Comparison of ENCODE assay signal across 8 mouse cellular contexts in genomic region chr16:36071450-36072379, GRCm38 (mm10). TPM values are rescaled to one million over a fixed set of nuclear protein-coding genes. Genes with fewer than 3 reads are reported as not detected.
DNase-seq lines count a peak whose midpoint lies in the region; ATAC-seq and TF ChIP-seq lines count a peak whose summit lies in the region.

TSS of gene Fam162a (minus strand) at chr16:36071594.
TSS of gene Ccdc58 (plus strand) at chr16:36071685.

- peak within 1 kb of the TSS; percentile 84 for H3K4me3 ChIP-seq in gastrocnemius, adult 2 months
- H3K4me3 ChIP-seq in hindbrain, postnatal 0 days (ENCODE audit: low read length): peak within 1 kb of the TSS; percentile 85
- peak within 1 kb of the TSS; percentile 61 for H3K4me3 ChIP-seq in left cerebral cortex, adult 2 months

- under 1% methylated on average over 80 of the region's 81 CpGs for WGBS in hindbrain, postnatal 0 days

- H3K4me2 ChIP-seq in hindbrain, postnatal 0 days (ENCODE audit: low read depth, low read length): peak within 1 kb of the TSS; percentile 90

- ATAC-seq in hindbrain, postnatal 0 days: peak; percentile 95
- peak; percentile 93 for ATAC-seq in megakaryocyte, adult 5-6 weeks (ENCODE audit: poor library complexity, severe bottlenecking)

- H3K4me1 ChIP-seq in hindbrain, postnatal 0 days (ENCODE audit: insufficient read depth, low read length): peaks cover 7% of the 10 kb centered on the region; the same call in 1 of the 2 replicates

- peak within 1 kb of the TSS; percentile 88 for H3K9ac ChIP-seq in hindbrain, postnatal 0 days (replicated peaks; ENCODE audit: low read length)

- peak; percentile 70 for DNase-seq in WW6 (ENCODE audit: low read depth, low spot score)
- peak; percentile 80 to 94 for DNase-seq in cerebellum, postnatal 4 days (ENCODE audit: low spot score in 2 of 2)
- peak; percentile 97 for DNase-seq in gastrocnemius, adult 2 months
- peak; percentile 94 for DNase-seq in hindbrain, postnatal 0 days (ENCODE audit: low spot score)
- DNase-seq in left cerebral cortex, adult 2 months (ENCODE audit: extremely low spot score in 1 of 2, low spot score in 2 of 2): peak; percentile 92 to 93
- peak; percentile 93 to 94 for DNase-seq in right cerebral cortex, adult 2 months (ENCODE audit: low spot score in 2 of 2)
- peak; percentile 92 for DNase-seq in urinary bladder, postnatal 14 days (ENCODE audit: low spot score)

- no peaks in the 10 kb centered on the region for H3K9me3 ChIP-seq in hindbrain, postnatal 0 days (ENCODE audit: low read length)

- no peaks in the 10 kb centered on the region for H3K36me3 ChIP-seq in hindbrain, postnatal 0 days (ENCODE audit: insufficient read depth, low read length)

- H3K27me3 ChIP-seq in hindbrain, postnatal 0 days (ENCODE audit: insufficient read depth, low read length): no peaks in the 10 kb centered on the region

- H3K27ac ChIP-seq in gastrocnemius, adult 2 months: peak within 1 kb of the TSS; percentile 98
- peak within 1 kb of the TSS; percentile 99 for H3K27ac ChIP-seq in hindbrain, postnatal 0 days
- H3K27ac ChIP-seq in left cerebral cortex, adult 2 months: peak within 1 kb of the TSS; percentile 100

- intact Hi-C loops in gastrocnemius, adult 2 months (cut with DNase I): loop anchor here (2.0 to 10.0 kb wide), 2 partner anchors 89 to 943 kb away; partner anchors contain the start of gene Polq
- intact Hi-C loops in left cerebral cortex, adult 2 months (cut with DNase I): loop anchor here (2.0 to 5.0 kb wide), 3 partner anchors 29 to 756 kb away; partner anchors contain the start of gene Iqcb1

- TF ChIP-seq CTCF in gastrocnemius, adult 2 months (IDR thresholded peaks at IDR 0.05): peak; percentile 33; the same call in 1 of the 2 replicates
- TF ChIP-seq CTCF in hindbrain, postnatal 0 days (IDR thresholded peaks at IDR 0.05; ENCODE audit: low read depth): peak; percentile 17; the same call in 1 of the 2 replicates
- no peak; the same call in 1 of the 2 replicates for TF ChIP-seq CTCF in left cerebral cortex, adult 2 months (IDR thresholded peaks at IDR 0.05)

RNA-seq across cellular contexts. Expression of gene Fam162a, which starts in this region (rescaled TPM):
- 100 to 1,000 TPM; 112 to 147 TPM for total RNA-seq in gastrocnemius, adult 2 months (2021)
- total RNA-seq in hindbrain, postnatal 0 days (2014; rRNA removed): 7.2 and 8.3 TPM in 2 replicates
- 145 and 146 TPM in 2 replicates for polyA plus RNA-seq in hindbrain, postnatal 0 days (2015; fragmentation: Nextera tagmentation; extraction: Ambion mirVana)
- 10 to 100 TPM; 60.6 to 62.3 TPM for total RNA-seq in left cerebral cortex, adult 2 months (2021)
- 42.3 and 54.9 TPM in 2 replicates for total RNA-seq in megakaryocyte, adult 5-6 weeks (2015)
- total RNA-seq in megakaryocyte, adult 5-6 weeks (2017): 32.4 and 33.1 TPM in 2 replicates

RNA-seq across cellular contexts. Expression of gene Ccdc58, which starts in this region (rescaled TPM):
- 10 to 100 TPM; 19.6 to 31.6 TPM for total RNA-seq in gastrocnemius, adult 2 months (2021)
- total RNA-seq in hindbrain, postnatal 0 days (2014; rRNA removed): 3.8 and 4.9 TPM in 2 replicates
- polyA plus RNA-seq in hindbrain, postnatal 0 days (2015; fragmentation: Nextera tagmentation; extraction: Ambion mirVana): 27.8 and 34.0 TPM in 2 replicates
- total RNA-seq in left cerebral cortex, adult 2 months (2021): 10 to 100 TPM; 14.3 to 19.4 TPM
- total RNA-seq in megakaryocyte, adult 5-6 weeks (2015): 24.1 and 29.0 TPM in 2 replicates
- total RNA-seq in megakaryocyte, adult 5-6 weeks (2017): 26.9 and 31.5 TPM in 2 replicates

Comparison
In these comparisons a context has a peak if more than half of its experiments do, and no peak if none do; other contexts are left out.
1. Peak in every context shown above with its lines: DNase-seq, ATAC-seq, H3K4me3 ChIP-seq and H3K27ac ChIP-seq.